Comparison of ENCODE assay signal across 24 mouse cellular contexts in the genomic region with DNA sequence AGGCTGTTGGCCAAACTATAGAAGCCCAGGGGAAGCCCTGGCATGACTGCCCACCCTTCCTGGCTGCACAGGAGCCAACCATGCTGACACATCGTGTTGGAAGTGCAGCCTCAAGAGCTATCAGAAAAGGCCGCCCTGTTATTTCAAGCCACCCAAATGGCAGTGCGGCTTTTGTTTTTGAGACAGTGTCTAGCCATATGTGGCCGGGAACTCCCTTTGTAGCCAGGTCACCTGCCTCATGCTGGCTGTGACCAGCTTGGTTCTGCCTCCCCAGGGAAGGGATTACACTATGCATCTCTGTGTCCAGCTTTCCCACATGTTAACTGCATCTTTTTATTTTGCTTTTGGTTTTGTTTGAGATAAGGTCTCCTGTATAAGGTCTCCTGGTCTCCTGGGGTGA. TPM values are rescaled to one million over a fixed set of nuclear protein-coding genes. Genes with fewer than 3 reads are reported as not detected.
DNase-seq lines count a peak whose midpoint lies in the region; ATAC-seq and TF ChIP-seq lines count a peak whose summit lies in the region.
"Had no signal": no experiment of that assay in that cellular context is flagged by ENCODE, and none has a peak within 500 bp of the region (broad histone marks: within the 10 kb centered on the region; RNA-seq: fewer than 3 reads in every experiment).

No protein-coding gene starts in this region.

- TF ChIP-seq CTCF in midbrain, postnatal 0 days (IDR thresholded peaks at IDR 0.05): no peak
- TF ChIP-seq CTCF in ES-Bruce4 (IDR thresholded peaks at IDR 0.05; ENCODE audit: low read depth, low read length): no peak

- peak; percentile 61 for DNase-seq in heart, adult 11 months
- DNase-seq in heart, adult 18-20 months: no peak
- DNase-seq in midbrain, embryonic 11.5 days (ENCODE audit: low spot score, missing footprints): peak; percentile 67
- no peak for DNase-seq in midbrain, postnatal 0 days (ENCODE audit: low spot score)
- DNase-seq in R1 (ENCODE audit: low read depth, low spot score): peak; percentile 49
- DNase-seq in kidney, adult 11 months: no peak
- no peak for DNase-seq in hindbrain, embryonic 11.5 days (ENCODE audit: low spot score)
- DNase-seq: adrenal gland, adult 2 months; adrenal gland, adult 8-10 months; adrenal gland, postnatal 10 days; adrenal gland, postnatal 14 days; adrenal gland, postnatal 25 days; adrenal gland, postnatal 36 days; B cell, adult 2 months; cerebellum, adult 11 months; cerebellum, adult 11-12 months; cerebellum, adult 18-20 months; cerebellum, adult 2 months had no signal

- no peak overlapping the region for H3K9ac ChIP-seq in midbrain, embryonic 11.5 days (ENCODE audit: low read length)
- no peak overlapping the region for H3K9ac ChIP-seq in midbrain, postnatal 0 days (replicated peaks; ENCODE audit: low read length, poor library complexity, severe bottlenecking)
- no peak overlapping the region for H3K9ac ChIP-seq in ES-Bruce4 (ENCODE audit: low read depth, poor library complexity, severe bottlenecking)
- H3K9ac ChIP-seq in hindbrain, embryonic 11.5 days (ENCODE audit: low read depth, low read length): no peak overlapping the region

- H3K4me1 ChIP-seq in midbrain, embryonic 11.5 days (ENCODE audit: control insufficient read depth, insufficient read depth, low read length): no peaks in the 10 kb centered on the region
- no peaks in the 10 kb centered on the region for H3K4me1 ChIP-seq in midbrain, postnatal 0 days (ENCODE audit: insufficient read depth, low read length)
- peaks cover 4% of the 10 kb centered on the region for H3K4me1 ChIP-seq in ES-Bruce4 (ENCODE audit: control insufficient read depth, insufficient read depth, low read length)
- no peaks in the 10 kb centered on the region for H3K4me1 ChIP-seq in hindbrain, embryonic 11.5 days (replicated peaks; ENCODE audit: control insufficient read depth, insufficient read depth, low read length)

- 82% methylated on average over 4 of the region's 4 CpGs for WGBS in midbrain, embryonic 11.5 days
- 78% methylated on average over 4 of the region's 4 CpGs for WGBS in midbrain, postnatal 0 days
- WGBS in hindbrain, embryonic 11.5 days: 86% methylated on average over 4 of the region's 4 CpGs

- H3K27ac ChIP-seq in midbrain, embryonic 11.5 days (ENCODE audit: low read depth, low read length): no peak overlapping the region
- H3K27ac ChIP-seq in midbrain, postnatal 0 days (ENCODE audit: low read depth, low read length): no peak overlapping the region
- H3K27ac ChIP-seq in ES-Bruce4 (ENCODE audit: insufficient read depth, low read length): no peak overlapping the region
- no peak overlapping the region for H3K27ac ChIP-seq in hindbrain, embryonic 11.5 days (ENCODE audit: low read depth, low read length)

- H3K4me3 ChIP-seq in midbrain, embryonic 11.5 days (ENCODE audit: low read depth, low read length): no peak overlapping the region
- no peak overlapping the region for H3K4me3 ChIP-seq in midbrain, postnatal 0 days (ENCODE audit: low read depth, low read length)
- H3K4me3 ChIP-seq in ES-Bruce4 (ENCODE audit: low read depth, low read length): no peak overlapping the region
- no peak overlapping the region for H3K4me3 ChIP-seq in hindbrain, embryonic 11.5 days (ENCODE audit: low read depth, low read length)

- H3K27me3 ChIP-seq in midbrain, embryonic 11.5 days (ENCODE audit: control insufficient read depth, insufficient read depth, low read length): no peaks in the 10 kb centered on the region
- H3K27me3 ChIP-seq in midbrain, postnatal 0 days (ENCODE audit: insufficient read depth, low read length): no peaks in the 10 kb centered on the region
- H3K27me3 ChIP-seq in ES-Bruce4 (ENCODE audit: control insufficient read depth, insufficient read depth, low read length, poor library complexity, severe bottlenecking): no peaks in the 10 kb centered on the region
- H3K27me3 ChIP-seq in hindbrain, embryonic 11.5 days (ENCODE audit: control insufficient read depth, insufficient read depth, low read length): no peaks in the 10 kb centered on the region
- H3K27me3 ChIP-seq: CH12.LX, Patski had no signal

- ATAC-seq in midbrain, embryonic 11.5 days (ENCODE audit: low FRiP score): no peak
- ATAC-seq in midbrain, postnatal 0 days (ENCODE audit: low FRiP score): no peak
- no peak for ATAC-seq in hindbrain, embryonic 11.5 days (ENCODE audit: low FRiP score)
- ATAC-seq: activated CD4-positive, CD25-positive, alpha-beta regulatory T cell, adult 4 months; CD4-positive, CD25-positive, alpha-beta regulatory T cell, adult 4 months; Patski had no signal

- H3K36me3 ChIP-seq in midbrain, embryonic 11.5 days (ENCODE audit: control insufficient read depth, insufficient read depth, low read length): no peaks in the 10 kb centered on the region
- no peaks in the 10 kb centered on the region for H3K36me3 ChIP-seq in midbrain, postnatal 0 days (ENCODE audit: insufficient read depth, low read length)
- no peaks in the 10 kb centered on the region for H3K36me3 ChIP-seq in ES-Bruce4 (ENCODE audit: control insufficient read depth, insufficient read depth, low read length, poor library complexity, severe bottlenecking)
- no peaks in the 10 kb centered on the region for H3K36me3 ChIP-seq in hindbrain, embryonic 11.5 days (ENCODE audit: control insufficient read depth, insufficient read depth, low read length)
- H3K36me3 ChIP-seq: G1E had no signal

- TF ChIP-seq EP300 in ES-Bruce4 (IDR thresholded peaks at IDR 0.05; ENCODE audit: insufficient read depth, low read depth, low read length): peak; percentile 55; the same call in 1 of the 2 replicates

- H3K4me2 ChIP-seq in midbrain, embryonic 11.5 days: no peak overlapping the region
- H3K4me2 ChIP-seq in midbrain, postnatal 0 days (ENCODE audit: low read depth, low read length, poor library complexity, severe bottlenecking): no peak overlapping the region
- H3K4me2 ChIP-seq in hindbrain, embryonic 11.5 days (replicated peaks; ENCODE audit: low read depth, low read length): no peak overlapping the region

- no peaks in the 10 kb centered on the region for H3K9me3 ChIP-seq in midbrain, embryonic 11.5 days (ENCODE audit: control insufficient read depth, low read length)
- H3K9me3 ChIP-seq in midbrain, postnatal 0 days (ENCODE audit: low read length): no peaks in the 10 kb centered on the region
- H3K9me3 ChIP-seq in ES-Bruce4 (replicated peaks; ENCODE audit: control insufficient read depth, insufficient read depth, low read length, poor library complexity, severe bottlenecking): no peaks in the 10 kb centered on the region
- no peaks in the 10 kb centered on the region for H3K9me3 ChIP-seq in hindbrain, embryonic 11.5 days (ENCODE audit: control insufficient read depth, low read length)
- H3K9me3 ChIP-seq: G1E had no signal

- TF ChIP-seq POLR2A in ES-Bruce4 (IDR thresholded peaks at IDR 0.05; ENCODE audit: insufficient read depth, low read length): no peak

RNA-seq across cellular contexts. Expression of a gene that starts 14.9 kb away (rescaled TPM):
- 100 to 1,000 TPM; 136 to 151 TPM for total RNA-seq in heart, adult 18-20 months (2021)
- 139 and 144 TPM in 2 replicates for polyA plus RNA-seq in midbrain, embryonic 11.5 days (2014; fragmentation: Nextera tagmentation; extraction: Ambion mirVana)
- total RNA-seq in midbrain, postnatal 0 days (2014; rRNA removed): 102 and 128 TPM in 2 replicates
- polyA plus RNA-seq in midbrain, postnatal 0 days (2015; fragmentation: Nextera tagmentation; extraction: Ambion mirVana): 84.2 and 87.1 TPM in 2 replicates
- polyA plus RNA-seq in ES-Bruce4 (2011; ENCODE audit: insufficient read depth, insufficient read length, low read depth, missing spikeins): 348 and 354 TPM in 2 replicates
- 105 and 135 TPM in 2 replicates for polyA plus RNA-seq in hindbrain, embryonic 11.5 days (2014; fragmentation: Nextera tagmentation; extraction: Ambion mirVana)

Comparison
In these comparisons a context has a peak if more than half of its experiments do, and no peak if none do; other contexts are left out.
1. DNase-seq: peak in heart, adult 11 months (single experiment), midbrain, embryonic 11.5 days (single experiment) and R1 (single experiment); none in heart, adult 18-20 months (0 of 2), midbrain, postnatal 0 days (single experiment), kidney, adult 11 months (single experiment) and hindbrain, embryonic 11.5 days (single experiment).